ENCODE assay signal across 11 mouse cellular contexts in the genomic region with DNA sequence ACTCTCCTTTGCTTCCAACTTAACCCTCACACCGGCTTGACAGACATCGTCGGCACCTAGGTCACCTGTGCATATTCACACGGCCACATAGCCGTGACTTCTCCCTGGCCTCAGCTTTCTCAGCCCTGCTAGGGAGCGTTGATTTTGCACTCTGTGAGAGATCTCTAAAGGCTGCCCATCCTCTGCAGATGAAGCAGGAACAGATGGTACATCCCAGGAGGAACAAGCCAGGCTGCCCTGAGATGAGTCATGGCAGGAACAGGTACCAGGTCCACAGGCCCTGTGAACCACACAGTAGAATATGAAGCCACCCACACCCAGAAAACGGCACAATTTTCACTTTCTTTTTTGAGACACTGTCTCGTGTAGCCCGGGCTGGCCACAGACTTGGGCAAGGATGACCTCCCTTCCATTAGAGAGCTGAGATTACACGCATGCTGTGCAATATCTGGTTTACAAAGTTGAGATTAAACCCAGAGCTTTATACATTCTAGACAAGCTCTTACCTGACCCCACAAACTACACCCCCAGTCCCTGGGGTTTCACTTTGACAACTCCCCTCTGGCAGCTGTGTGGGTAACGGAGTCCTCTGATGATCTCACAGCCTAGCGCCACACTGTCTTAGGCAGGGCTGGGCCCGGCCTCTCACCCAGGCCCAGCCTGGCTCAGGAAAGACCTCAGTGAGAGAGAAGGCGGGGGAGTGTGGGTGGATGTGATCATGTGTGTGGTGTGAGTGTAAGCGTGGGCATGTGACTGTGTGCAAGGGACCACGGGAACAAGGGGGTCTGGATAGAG. TPM values are rescaled to one million over a fixed set of nuclear protein-coding genes. Genes with fewer than 3 reads are reported as not detected.
A peak's percentile ranks its signal among the peaks of the same experiment; 100 is the strongest.
DNase-seq lines count a peak whose midpoint lies in the region; ATAC-seq and TF ChIP-seq lines count a peak whose summit lies in the region.
"Had no signal": no experiment of that assay in that cellular context is flagged by ENCODE, and none has a peak within 500 bp of the region (broad histone marks: within the 10 kb centered on the region; RNA-seq: fewer than 3 reads in every experiment).

No protein-coding gene starts in this region.

- no peaks in the 10 kb centered on the region for H3K9me3 ChIP-seq in heart, embryonic 12.5 days (replicated peaks)
- H3K9me3 ChIP-seq in heart, embryonic 10.5 days = no peaks in the 10 kb centered on the region
- H3K9me3 ChIP-seq: embryonic facial prominence, embryonic 13.5 days; midbrain, embryonic 12.5 days had no signal

- peaks cover 31% of the 10 kb centered on the region for H3K27me3 ChIP-seq in heart, embryonic 12.5 days (replicated peaks)
- peaks cover 56% of the 10 kb centered on the region for H3K27me3 ChIP-seq in heart, embryonic 10.5 days (ENCODE audit: insufficient read depth, poor library complexity, severe bottlenecking)
- no peaks in the 10 kb centered on the region for H3K27me3 ChIP-seq in cerebellum, adult 2 months (ENCODE audit: control insufficient read depth, insufficient read depth, low read length)

- no peak overlapping the region for H3K4me3 ChIP-seq in heart, embryonic 12.5 days
- H3K4me3 ChIP-seq in heart, embryonic 10.5 days = no peak overlapping the region
- no peak overlapping the region for H3K4me3 ChIP-seq in cerebellum, adult 2 months (replicated peaks; ENCODE audit: insufficient read depth, low read depth, low read length)
- H3K4me3 ChIP-seq in lung, adult 2 months (replicated peaks; ENCODE audit: extremely low read depth, low read depth, low read length) = no peak overlapping the region
- H3K4me3 ChIP-seq: embryonic facial prominence, embryonic 13.5 days; midbrain, embryonic 12.5 days had no signal

- H3K36me3 ChIP-seq in heart, embryonic 12.5 days = no peaks in the 10 kb centered on the region
- no peaks in the 10 kb centered on the region for H3K36me3 ChIP-seq in heart, embryonic 10.5 days
- H3K36me3 ChIP-seq: embryonic facial prominence, embryonic 13.5 days; midbrain, embryonic 12.5 days had no signal

- no peak overlapping the region for H3K9ac ChIP-seq in heart, embryonic 12.5 days
- H3K9ac ChIP-seq: embryonic facial prominence, embryonic 13.5 days; midbrain, embryonic 12.5 days had no signal

- 0 out of 2 replicates have a peak, but pooled peaks have one; percentile 19 for ATAC-seq in heart, embryonic 12.5 days (ENCODE audit: insufficient number of reproducible peaks, low FRiP score)

- 75% methylated on average over 16 of the region's 16 CpGs for WGBS in heart, embryonic 12.5 days
- WGBS in heart, embryonic 10.5 days = 81% methylated on average over 16 of the region's 16 CpGs
- WGBS in cerebellum, adult 2 months = 36% methylated on average over 16 of the region's 16 CpGs
- WGBS in lung, adult 2 months = 78% methylated on average over 16 of the region's 16 CpGs

- peaks cover 26% of the 10 kb centered on the region for H3K4me1 ChIP-seq in heart, embryonic 12.5 days (replicated peaks)
- peaks cover 30% of the 10 kb centered on the region for H3K4me1 ChIP-seq in heart, embryonic 10.5 days
- peaks cover 37% of the 10 kb centered on the region for H3K4me1 ChIP-seq in cerebellum, adult 2 months (ENCODE audit: control insufficient read depth, insufficient read depth, low read length)
- H3K4me1 ChIP-seq in lung, adult 2 months (ENCODE audit: control insufficient read depth, insufficient read depth, low read length) = peaks cover 16% of the 10 kb centered on the region

- no peak for TF ChIP-seq CTCF in cerebellum, adult 2 months (IDR thresholded peaks at IDR 0.05; ENCODE audit: borderline replicate concordance, insufficient read depth, low read depth, low read length)
- no peak for TF ChIP-seq CTCF in lung, adult 2 months (IDR thresholded peaks at IDR 0.05; ENCODE audit: insufficient read depth, low read length)

- H3K4me2 ChIP-seq in heart, embryonic 12.5 days = no peak overlapping the region
- H3K4me2 ChIP-seq: embryonic facial prominence, embryonic 13.5 days; midbrain, embryonic 12.5 days had no signal

- H3K27ac ChIP-seq in heart, embryonic 12.5 days (ENCODE audit: poor library complexity, severe bottlenecking) = no peak overlapping the region
- H3K27ac ChIP-seq in heart, embryonic 10.5 days = no peak overlapping the region
- H3K27ac ChIP-seq in cerebellum, adult 2 months (ENCODE audit: insufficient read depth, low read length) = peak overlapping the region; percentile 94
- H3K27ac ChIP-seq: embryonic facial prominence, embryonic 13.5 days; midbrain, embryonic 12.5 days had no signal

- peak; percentile 39; the same call in 1 of the 2 replicates for TF ChIP-seq POLR2A in cerebellum, adult 2 months (IDR thresholded peaks at IDR 0.05; ENCODE audit: borderline replicate concordance, insufficient read depth, low read length)
- no peak for TF ChIP-seq POLR2A in lung, adult 2 months (IDR thresholded peaks at IDR 0.05; ENCODE audit: borderline replicate concordance, extremely low read depth, low read depth, low read length)

- no peak for DNase-seq in heart, embryonic 10.5 days (ENCODE audit: low spot score)
- DNase-seq in right cerebral cortex, adult 2 months (ENCODE audit: low spot score in 2 of 2) = peak; percentile 20 to 32
- no peak for DNase-seq in right cerebral cortex, postnatal 10 days (ENCODE audit: low spot score in 2 of 2)
- DNase-seq in cerebellum, adult 2 months = peak; percentile 78 to 92
- peak; percentile 64 to 69 for DNase-seq in natural killer cell, adult 2 months (ENCODE audit: low spot score in 2 of 2)
- DNase-seq in ovary, postnatal 14 days (ENCODE audit: low spot score) = no peak
- no peak for DNase-seq in lung, adult 2 months
- DNase-seq: layer of hippocampus, adult 9-11 months had no signal

RNA-seq across cellular contexts. Expression of gene Myo7a, which starts 10.5 kb away (rescaled TPM):
- polyA plus RNA-seq in heart, embryonic 12.5 days (2016; fragmentation: Nextera tagmentation; extraction: Ambion mirVana) = 13.6 and 14.4 TPM in 2 replicates
- 16.4 and 17.3 TPM in 2 replicates for polyA plus RNA-seq in heart, embryonic 10.5 days (2016; fragmentation: Nextera tagmentation; extraction: Ambion mirVana)
- polyA plus RNA-seq in cerebellum, adult 2 months (2012; rRNA removed) = 19.2 and 22.0 TPM in 2 replicates
- 26.4 and 30.8 TPM in 2 replicates for polyA plus RNA-seq in lung, adult 2 months (2012; rRNA removed)

RNA-seq across cellular contexts. Expression of gene Omp, which starts 36.5 kb away (rescaled TPM):
- polyA plus RNA-seq in heart, embryonic 12.5 days (2016; fragmentation: Nextera tagmentation; extraction: Ambion mirVana) = 0.19 and 0.20 TPM in 2 replicates
- 0.33 TPM in 2 replicates for polyA plus RNA-seq in heart, embryonic 10.5 days (2016; fragmentation: Nextera tagmentation; extraction: Ambion mirVana)
- 0.57 and 0.60 TPM in 2 replicates for polyA plus RNA-seq in cerebellum, adult 2 months (2012; rRNA removed)
- polyA plus RNA-seq in lung, adult 2 months (2012; rRNA removed) = 0.26 and 0.32 TPM in 2 replicates
- polyA plus RNA-seq: midbrain, embryonic 12.5 days had no signal

Comparison
In these comparisons a context has a peak if more than half of its experiments do, and no peak if none do; other contexts are left out.
1. DNase-seq: peak in right cerebral cortex, adult 2 months (2 of 2), cerebellum, adult 2 months (2 of 2) and natural killer cell, adult 2 months (2 of 2); none in heart, embryonic 10.5 days (single experiment), right cerebral cortex, postnatal 10 days (0 of 2), ovary, postnatal 14 days (single experiment) and lung, adult 2 months (single experiment).